Mouse (Mus musculus) embryonic facial prominence, embryonic 10.5 days (tissue): ENCODE data around the gene Pramel1. TPM values are rescaled to one million over a fixed set of nuclear protein-coding genes. Genes with fewer than 3 reads are reported as not detected.
"Not testable (repeated sequence)": the region's sequence is repeated elsewhere in the genome, so short reads cannot be mapped to it uniquely, and the experiment has no call there.

ENCODE experiments used
- DNase-seq: peaks from one replicate; pipeline ENCODE4 v3.0.0-alpha.2; 2017; ENCODE audit warnings: low spot score
- H3K27ac ChIP-seq: fragments of 300-500 bp; sonication (generic); replicated peaks from 2 replicates; pipeline ENCODE4 v1.5.1; 2016; ENCODE audit warnings: mild to moderate bottlenecking
- H3K27me3 ChIP-seq: fragments of 300-500 bp; sonication (generic); replicated peaks from 2 replicates; pipeline ENCODE4 v1.6.1; 2016; ENCODE audit warnings: low read depth, mild to moderate bottlenecking; ENCODE audit not compliant: poor library complexity, severe bottlenecking
- H3K36me3 ChIP-seq: fragments of 300-500 bp; sonication (generic); replicated peaks from 2 replicates; pipeline ENCODE4 v1.6.1; 2016; ENCODE audit warnings: mild to moderate bottlenecking, moderate library complexity
- H3K4me1 ChIP-seq: fragments of 300-500 bp; sonication (generic); 2 replicates; pipeline ENCODE4 v1.6.1; 2016
- H3K4me3 ChIP-seq: fragments of 300-500 bp; sonication (generic); 2 replicates; pipeline ENCODE4 v1.5.1; 2016; ENCODE audit warnings: mild to moderate bottlenecking, moderate library complexity
- H3K9me3 ChIP-seq: fragments of 300-500 bp; sonication (generic); 2 replicates; pipeline ENCODE4 v1.6.1; 2016; ENCODE audit warnings: mild to moderate bottlenecking
- WGBS: fragments of 180-500 bp; shearing (Covaris S2); methylation state at CpG from one replicate; pipeline ENCODE4 v1.1.7; 2016; 5-methylcytosine and 5-hydroxymethylcytosine counted together
- polyA plus RNA-seq: library from polyadenylated mRNA; unstranded; fragments of >200 nt; fragmentation: Nextera tagmentation; extraction: Ambion mirVana; gene quantifications from 2 replicates; pipeline ENCODE4 v1.2.1, GENCODE M21; 2016

The Pramel1 gene
- polyA plus RNA-seq: not detected in 2 replicates

DNA sequence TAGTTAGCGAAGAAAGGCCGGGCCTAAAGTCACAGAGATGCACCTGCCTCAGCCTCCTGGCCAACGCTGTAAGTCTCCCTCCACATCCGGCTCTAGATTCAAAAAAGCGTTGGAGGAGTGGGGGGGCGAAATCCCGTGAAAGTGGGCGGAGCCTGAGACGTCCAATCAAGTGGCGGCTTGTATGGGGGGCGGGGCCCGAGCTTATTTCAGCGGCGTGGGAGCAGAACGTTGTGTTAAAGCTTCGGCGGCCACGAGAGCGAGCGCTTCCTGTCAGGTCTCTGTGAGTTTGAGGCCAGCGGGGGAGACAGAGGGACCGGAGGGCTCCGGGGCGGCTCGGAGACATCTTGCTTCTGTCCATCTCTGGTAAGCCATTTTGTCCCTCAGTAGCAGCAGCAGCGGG is at the start of gene Pramel1:
TSS of gene Pramel1 (plus strand) at position 248 of the 400 bp plus-strand sequence.
- Histone ChIP-seq H3K27me3 (peaks cover 5% of the 10 kb centered on the region; the same call in 1 of the 2 replicates), H3K9me3 (peaks cover 4% of the 10 kb centered on the region; the same call in 1 of the 2 replicates), H3K27ac (no peak within 1 kb of the TSS), H3K4me3 (no peak within 1 kb of the TSS), H3K4me1 (no peaks in the 10 kb centered on the region), H3K36me3 (no peaks in the 10 kb centered on the region)
- 79% methylated on average over 26 of the region's 26 CpGs for WGBS
- no peak for DNase-seq

DNA sequence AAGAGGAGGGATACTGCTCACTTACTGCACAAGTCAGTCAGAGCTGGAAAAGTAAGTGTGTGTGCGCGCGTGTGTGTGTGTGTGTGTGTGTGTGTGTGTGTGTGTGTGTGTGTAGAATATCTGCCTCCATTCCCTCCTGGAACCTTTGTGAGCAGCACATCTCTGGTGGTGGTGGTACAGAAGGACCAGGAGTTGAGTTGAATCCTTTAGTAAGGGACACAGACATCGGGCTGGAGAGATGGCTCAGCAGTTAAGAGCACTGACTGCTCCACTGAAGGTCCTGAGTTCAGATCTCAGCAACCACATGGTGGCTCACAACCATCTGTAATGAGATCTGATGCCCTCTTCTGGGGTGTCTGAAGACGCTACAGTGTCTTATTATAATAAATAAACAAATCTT is 48.7 kb upstream of the Pramel1 start:
- peaks cover 39% of the 10 kb centered on the region for H3K27me3 ChIP-seq
- 80% methylated on average over 5 of the region's 5 CpGs for WGBS
- H3K36me3 ChIP-seq: not testable (repeated sequence)

DNA sequence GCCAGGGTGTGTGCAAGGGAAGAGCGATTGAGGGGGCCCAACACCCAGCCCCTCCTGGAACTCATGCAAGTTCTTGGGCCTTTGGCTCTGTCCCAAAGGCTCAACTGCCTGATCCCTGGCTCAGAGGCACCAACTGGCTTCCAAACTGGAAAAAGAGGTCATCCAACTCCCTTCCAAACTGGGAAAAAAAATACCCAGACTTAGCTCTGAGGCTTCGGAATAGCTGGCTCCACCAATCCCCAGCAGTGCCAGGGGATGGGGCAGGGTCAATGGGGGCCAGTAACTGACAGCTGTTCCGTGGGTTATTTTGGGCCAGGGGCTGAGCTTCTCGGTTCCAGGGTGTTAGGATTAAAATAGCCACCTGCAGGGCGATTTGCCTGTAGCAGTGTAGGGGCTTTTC is 45.5 kb upstream of the Pramel1 start:
- no peak for DNase-seq
- Histone ChIP-seq H3K4me3 (no peak overlapping the region), H3K4me1 (peaks cover 20% of the 10 kb centered on the region), H3K27ac (no peak overlapping the region), H3K9me3 (no peaks in the 10 kb centered on the region), H3K36me3 (no peaks in the 10 kb centered on the region), H3K27me3 (peaks cover 68% of the 10 kb centered on the region)
- WGBS: 23% methylated on average over 5 of the region's 5 CpGs

More for the DNA sequence above, 48.7 kb upstream of the Pramel1 start:
- H3K4me3 ChIP-seq, DNase-seq, H3K27ac ChIP-seq, H3K9me3 ChIP-seq: not testable (repeated sequence)
- H3K4me1 ChIP-seq: peaks cover 18% of the 10 kb centered on the region

DNA sequence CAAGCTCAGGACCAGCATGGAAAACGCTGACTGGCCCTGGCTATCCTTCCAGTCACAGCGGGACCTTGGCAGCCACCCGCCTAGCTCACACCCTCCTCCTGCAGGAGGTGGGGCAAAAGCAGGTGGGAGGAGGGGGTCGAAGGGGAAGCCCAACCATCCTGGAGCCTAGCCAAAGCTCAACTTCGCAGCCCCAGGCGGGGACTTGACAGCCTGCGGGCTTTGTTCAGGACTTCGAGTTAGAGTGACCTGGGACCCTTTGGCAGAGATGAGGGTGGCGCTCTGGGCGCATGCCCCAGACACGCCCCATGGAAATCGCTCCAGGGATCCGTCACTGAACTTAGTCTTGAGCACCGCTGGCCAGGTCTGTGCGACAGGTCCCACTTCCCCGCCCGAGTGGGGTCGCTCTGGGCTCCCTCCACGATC is 44.7 kb upstream of the Pramel1 start, which contains the start of gene Lrrc38:
TSS of gene Lrrc38 (plus strand) at position 274 of the 423 bp plus-strand sequence.
- no peaks in the 10 kb centered on the region for H3K36me3 ChIP-seq
- peaks cover 68% of the 10 kb centered on the region for H3K27me3 ChIP-seq
- peaks cover 23% of the 10 kb centered on the region for H3K4me1 ChIP-seq
- peak within 1 kb of the TSS; percentile 68 for H3K4me3 ChIP-seq
- WGBS: under 1% methylated on average over 19 of the region's 19 CpGs
- no peaks in the 10 kb centered on the region for H3K9me3 ChIP-seq
- peak within 1 kb of the TSS; percentile 44; the same call in 1 of the 2 replicates for H3K27ac ChIP-seq
- DNase-seq: peak; percentile 53

DNA sequence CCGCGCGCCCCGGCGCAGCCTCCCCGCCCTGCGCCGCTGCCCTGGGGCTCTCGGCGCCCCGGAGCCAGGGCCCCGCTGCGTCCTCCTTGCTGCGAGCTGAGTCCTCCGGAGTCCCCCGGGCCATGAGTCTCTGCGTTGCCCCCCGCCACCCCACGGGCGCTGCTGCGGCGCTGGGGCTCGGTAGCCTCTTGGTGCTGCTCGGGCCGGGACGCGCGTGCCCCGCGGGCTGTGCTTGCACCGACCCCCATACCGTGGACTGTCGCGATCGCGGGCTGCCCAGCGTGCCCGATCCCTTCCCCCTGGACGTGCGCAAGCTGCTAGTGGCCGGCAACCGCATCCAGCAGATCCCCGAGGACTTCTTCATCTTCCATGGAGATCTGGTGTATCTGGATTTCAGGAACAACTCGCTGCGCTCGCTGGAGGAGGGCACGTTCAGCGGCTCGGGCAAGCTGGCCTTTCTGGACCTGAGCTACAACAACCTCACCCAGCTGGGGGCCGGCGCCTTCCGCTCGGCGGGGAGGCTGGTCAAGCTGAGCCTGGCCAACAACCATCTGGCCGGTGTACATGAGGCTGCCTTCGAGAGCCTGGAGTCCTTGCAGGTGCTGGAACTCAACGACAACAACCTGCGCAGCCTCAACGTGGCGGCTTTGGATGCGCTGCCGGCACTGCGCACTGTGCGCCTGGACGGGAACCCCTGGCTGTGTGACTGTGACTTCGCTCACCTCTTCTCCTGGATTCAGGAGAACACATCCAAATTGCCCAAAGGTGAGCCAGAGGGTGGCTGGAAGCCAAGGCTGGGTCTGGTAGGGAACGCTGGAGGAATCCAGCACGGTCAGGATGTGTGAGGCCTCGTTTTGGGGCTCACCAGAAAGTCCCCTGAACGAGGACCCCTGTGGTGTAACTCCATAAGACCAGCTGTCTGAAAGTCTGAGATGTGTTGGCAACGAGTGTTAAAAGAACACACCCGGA is 43.9 kb upstream of the Pramel1 start:
- peak overlapping the region; percentile 68 for H3K4me3 ChIP-seq
- H3K27me3 ChIP-seq: peaks cover 68% of the 10 kb centered on the region
- 3% methylated on average over 72 of the region's 72 CpGs for WGBS
- H3K4me1 ChIP-seq: peaks cover 23% of the 10 kb centered on the region
- H3K36me3 ChIP-seq: no peaks in the 10 kb centered on the region
- H3K27ac ChIP-seq: peak overlapping the region; percentile 44; the same call in 1 of the 2 replicates
- DNase-seq: peak; percentile 44
- H3K9me3 ChIP-seq: no peaks in the 10 kb centered on the region

DNA sequence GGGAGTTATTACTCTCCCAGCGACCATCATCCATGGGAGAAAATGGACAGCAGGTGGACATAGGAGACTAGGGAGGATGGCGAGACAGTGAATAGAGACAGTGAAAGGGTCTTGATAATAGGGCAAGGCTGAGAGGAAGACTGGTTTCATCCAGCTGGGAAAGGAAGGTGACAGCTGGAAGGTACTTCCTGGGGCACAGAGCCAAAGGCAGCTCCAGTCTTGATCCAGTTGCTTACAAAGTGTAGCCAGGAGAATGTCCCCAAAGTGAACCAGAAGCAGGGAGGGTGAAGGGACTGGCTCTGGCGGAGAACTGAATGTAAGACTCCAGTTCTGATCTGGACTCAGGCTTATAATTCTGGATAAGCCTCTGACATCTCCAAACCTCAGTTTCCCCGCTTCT is 41.9 kb upstream of the Pramel1 start:
- WGBS: 74% methylated on average over 4 of the region's 4 CpGs

DNA sequence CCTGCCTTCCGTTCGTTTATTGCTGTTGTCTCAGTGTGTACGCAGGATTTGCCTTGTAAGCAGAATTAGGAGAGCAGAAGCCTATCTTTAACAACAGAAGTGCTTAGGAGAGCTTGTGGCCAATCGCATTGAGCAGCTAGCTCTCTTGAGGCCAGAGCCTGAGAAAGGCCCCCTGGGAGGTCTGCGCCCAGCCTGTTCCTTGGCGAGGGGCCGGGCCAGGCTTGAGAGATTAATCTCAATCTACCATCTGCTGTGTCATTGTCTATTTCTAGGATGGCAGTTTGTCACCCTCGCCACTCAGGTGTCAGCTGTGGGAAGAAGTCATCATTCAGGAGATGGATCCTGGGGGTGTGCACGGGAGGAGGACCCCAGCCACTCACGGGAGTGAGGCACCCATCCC is 32.7 kb upstream of the Pramel1 start:
- no peak for DNase-seq
- WGBS: 80% methylated on average over 10 of the region's 10 CpGs

More for the DNA sequence above, 41.9 kb upstream of the Pramel1 start:
- Histone ChIP-seq H3K4me3 (no peak overlapping the region), H3K4me1 (peaks cover 23% of the 10 kb centered on the region), H3K36me3 (no peaks in the 10 kb centered on the region), H3K9me3 (no peaks in the 10 kb centered on the region), H3K27ac (no peak overlapping the region), H3K27me3 (peaks cover 61% of the 10 kb centered on the region)
- DNase-seq: no peak

DNA sequence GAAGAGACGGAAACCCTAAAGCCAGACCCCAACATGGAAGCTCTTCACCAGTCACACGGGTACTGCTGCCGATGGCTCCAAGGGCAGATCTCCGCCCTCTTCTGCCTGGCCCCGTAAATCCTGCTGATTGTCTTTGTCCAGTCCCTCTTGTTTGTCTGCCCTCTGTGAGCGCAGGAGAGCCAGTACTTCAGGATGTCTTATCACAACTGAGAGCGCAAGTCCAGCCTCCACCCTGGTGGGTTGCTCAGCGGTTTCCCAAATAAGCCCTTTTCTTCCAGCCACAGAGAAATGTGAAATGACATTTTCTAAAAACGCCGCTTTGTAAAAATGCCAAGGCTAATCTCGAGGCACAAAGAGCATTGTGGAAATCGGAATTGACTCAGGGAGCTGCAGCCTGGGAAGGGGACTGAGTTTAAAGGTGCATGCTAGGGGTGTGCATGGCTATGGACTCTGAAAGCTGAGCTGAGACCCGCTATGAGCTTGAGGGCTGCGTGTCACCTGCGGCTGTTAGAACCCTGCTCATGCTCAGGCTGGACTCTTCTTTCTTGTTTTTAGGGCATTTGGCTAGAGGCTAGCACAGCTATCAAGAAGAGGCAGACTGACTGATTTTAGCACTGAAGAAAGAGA is 27.7 kb upstream of the Pramel1 start:
- H3K9me3 ChIP-seq: no peaks in the 10 kb centered on the region
- no peak overlapping the region for H3K4me3 ChIP-seq
- 47% methylated on average over 15 of the region's 15 CpGs for WGBS
- no peaks in the 10 kb centered on the region for H3K36me3 ChIP-seq
- H3K4me1 ChIP-seq: no peaks in the 10 kb centered on the region
- no peaks in the 10 kb centered on the region for H3K27me3 ChIP-seq
- no peak overlapping the region for H3K27ac ChIP-seq
- no peak for DNase-seq

More for the DNA sequence above, 32.7 kb upstream of the Pramel1 start:
- Histone ChIP-seq H3K9me3 (no peaks in the 10 kb centered on the region), H3K4me1 (no peaks in the 10 kb centered on the region), H3K36me3 (no peaks in the 10 kb centered on the region), H3K27me3 (no peaks in the 10 kb centered on the region), H3K27ac (no peak overlapping the region), H3K4me3 (no peak overlapping the region)

DNA sequence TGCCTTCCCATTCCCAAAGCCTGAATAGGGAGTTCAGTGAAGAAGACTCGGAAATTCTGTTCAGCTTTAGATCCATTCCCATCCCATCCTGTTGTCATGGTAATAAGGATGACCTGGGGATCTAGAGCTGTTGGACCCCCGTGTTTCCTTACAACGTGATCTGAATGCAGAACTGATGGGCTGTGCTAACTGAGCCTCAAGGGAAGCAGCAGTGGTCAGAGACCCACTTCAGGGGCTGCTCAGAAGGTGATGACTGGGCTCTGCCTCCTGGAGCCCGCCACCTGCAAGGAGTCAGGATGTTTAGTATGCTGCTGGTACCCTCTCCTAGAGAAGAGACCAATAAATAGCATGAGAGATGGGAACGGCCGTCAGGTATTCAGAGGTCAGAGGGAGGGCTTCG is 14.7 kb upstream of the Pramel1 start:
- Histone ChIP-seq H3K4me3 (no peak overlapping the region), H3K27ac (peak overlapping the region; percentile 54)
- no peak for DNase-seq

DNA sequence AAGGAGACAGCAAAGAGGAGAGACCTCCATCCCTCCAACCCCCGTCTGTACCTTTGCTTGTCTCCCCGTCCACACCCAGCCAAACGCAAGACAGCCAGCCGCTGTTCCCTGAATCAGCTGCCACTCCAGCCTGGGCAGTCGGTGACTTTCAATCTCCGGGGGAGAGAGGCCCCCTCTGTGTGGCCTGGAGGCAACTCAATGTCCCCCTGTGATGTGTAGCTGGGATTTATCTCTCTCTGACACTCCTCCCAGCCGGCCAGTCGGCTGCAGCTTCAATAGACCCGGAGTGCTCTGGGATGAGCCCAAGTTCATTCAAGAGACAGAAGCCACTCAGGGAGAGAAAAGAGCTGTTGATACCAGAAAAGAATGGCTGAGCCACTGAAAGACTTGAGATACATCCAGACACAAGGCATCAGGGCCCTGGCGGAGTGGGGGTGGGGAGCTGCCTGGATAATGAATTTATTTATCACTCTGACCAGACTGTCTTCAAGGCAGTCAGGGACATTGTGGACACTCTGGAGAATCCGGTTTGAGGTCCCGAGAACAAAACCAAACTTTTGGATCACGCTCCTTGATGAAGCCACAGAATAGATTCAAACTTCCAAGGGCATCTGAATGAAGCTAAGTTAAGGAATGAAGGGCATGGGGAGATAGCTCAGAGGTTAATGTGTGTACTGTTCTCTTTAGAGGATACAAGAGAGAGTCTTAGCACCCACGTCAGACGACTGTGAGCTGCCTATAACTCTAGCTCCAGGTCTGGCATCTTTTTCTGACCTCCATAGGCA is 14.1 kb upstream of the Pramel1 start:
- 32% methylated on average over 15 of the region's 15 CpGs for WGBS
- Histone ChIP-seq H3K4me1 (peaks cover 13% of the 10 kb centered on the region), H3K27ac (peak overlapping the region; percentile 54), H3K36me3 (no peaks in the 10 kb centered on the region), H3K4me3 (no peak overlapping the region), H3K9me3 (no peaks in the 10 kb centered on the region), H3K27me3 (peaks cover 21% of the 10 kb centered on the region)
- peak; percentile 31 for DNase-seq

More for the DNA sequence above, 14.7 kb upstream of the Pramel1 start:
- H3K36me3 ChIP-seq: no peaks in the 10 kb centered on the region
- H3K9me3 ChIP-seq: no peaks in the 10 kb centered on the region
- WGBS: 33% methylated on average over 7 of the region's 7 CpGs
- H3K27me3 ChIP-seq: peaks cover 21% of the 10 kb centered on the region
- H3K4me1 ChIP-seq: peaks cover 13% of the 10 kb centered on the region

DNA sequence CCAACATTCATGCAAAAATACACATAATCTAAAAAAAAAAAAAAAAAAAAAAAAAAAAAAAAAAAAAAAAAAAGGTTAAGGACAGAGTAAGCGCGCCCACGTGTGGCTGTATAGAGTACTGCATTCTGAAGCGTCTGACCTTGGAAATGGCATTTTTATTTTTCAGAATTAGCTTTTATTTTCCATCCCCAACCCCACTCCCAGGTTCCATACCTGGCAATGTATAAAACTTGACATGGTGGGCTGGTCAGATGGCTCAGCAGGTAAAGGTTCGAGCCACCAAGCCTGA is 13.6 kb upstream of the Pramel1 start:
- no peaks in the 10 kb centered on the region for H3K9me3 ChIP-seq
- 0% methylated on average over 5 of the region's 5 CpGs for WGBS
- no peak overlapping the region for H3K4me3 ChIP-seq
- DNase-seq: peak; percentile 33
- no peaks in the 10 kb centered on the region for H3K36me3 ChIP-seq
- H3K4me1 ChIP-seq: peaks cover 13% of the 10 kb centered on the region
- H3K27me3 ChIP-seq: peaks cover 21% of the 10 kb centered on the region
- no peak overlapping the region for H3K27ac ChIP-seq

DNA sequence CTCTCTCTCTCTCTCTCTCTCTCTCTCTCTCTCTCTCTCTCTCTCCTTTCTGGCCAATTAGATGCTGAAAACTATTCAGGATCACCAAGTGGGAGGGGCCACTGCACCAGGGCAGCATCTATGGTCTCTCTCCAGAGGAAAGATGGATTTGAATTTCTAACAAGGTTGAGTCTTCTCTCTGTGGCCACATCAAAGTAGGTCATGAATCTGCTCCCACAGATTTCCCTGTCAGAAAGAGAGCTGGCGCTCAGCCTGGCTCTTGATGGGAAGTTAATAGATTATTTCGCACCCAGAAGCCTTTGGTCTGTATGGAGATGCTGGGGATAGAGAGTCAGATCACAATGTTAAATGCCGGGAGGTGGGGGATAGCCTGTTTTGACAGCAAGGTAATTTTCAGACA is 12.1 kb upstream of the Pramel1 start:
- 78% methylated on average over 3 of the region's 3 CpGs for WGBS
- Histone ChIP-seq H3K36me3 (no peaks in the 10 kb centered on the region), H3K4me1 (peaks cover 13% of the 10 kb centered on the region), H3K4me3 (no peak overlapping the region), H3K27me3 (peaks cover 21% of the 10 kb centered on the region), H3K27ac (no peak overlapping the region), H3K9me3 (no peaks in the 10 kb centered on the region)
- no peak for DNase-seq
